Mouse (Mus musculus): ENCODE results near the gene Zp2. TPM values are rescaled to one million over a fixed set of nuclear protein-coding genes. Genes with fewer than 3 reads are reported as not detected.

The Zp2 gene
- total RNA-seq, 2 experiments from 2014 or later = 0.20 to 0.45 TPM

DNA sequence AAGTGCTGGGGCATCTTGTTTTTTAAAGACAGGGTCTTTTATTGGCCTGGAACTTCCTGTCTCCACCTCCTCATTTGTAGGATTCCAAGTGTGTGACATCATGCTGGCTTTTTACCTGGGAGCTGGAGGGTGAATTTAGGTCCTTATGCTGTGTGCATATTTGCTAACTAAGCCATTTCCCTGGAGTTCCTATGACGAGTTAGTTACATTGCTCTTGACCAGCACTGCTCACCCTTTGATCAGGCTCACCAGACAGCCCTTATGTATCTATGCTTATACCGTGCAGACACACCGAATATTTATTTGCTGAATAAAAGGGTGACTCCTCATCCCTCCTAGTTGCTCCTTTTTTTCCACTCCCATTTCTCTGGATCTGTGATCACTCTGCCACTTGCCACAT lies 64.9 kb downstream of the Zp2 start:
- intact Hi-C loops (cut with DNase I) = no loop called here
- no peak for DNase-seq (ENCODE audit: low spot score in 2 of 2)

Other genes with a start within 250 kb of the Zp2 start
- gene Lyrm1, start 249.4 kb downstream of the Zp2 start, total RNA-seq (2021) = 10 to 100 TPM; 10.9 to 12.9 TPM
- gene Dcun1d3, start 249.0 kb downstream of the Zp2 start, total RNA-seq (2021) = 10 to 100 TPM; 24.4 to 27.0 TPM
- gene Dnah3, start 50.0 kb downstream of the Zp2 start, total RNA-seq (2021) = under 1 TPM; 0.07 to 0.15 TPM
- gene Tmem159, start 42.9 kb downstream of the Zp2 start, total RNA-seq (2021) = 10 to 100 TPM; 13.4 to 14.0 TPM
- gene Anks4b, start 28.6 kb upstream of the Zp2 start, total RNA-seq (2021) = under 1 TPM; 0.22 to 0.54 TPM
- 10 to 100 TPM; 74.8 to 88.4 TPM for gene Crym, start 56.8 kb upstream of the Zp2 start, total RNA-seq (2021)
- gene Abca14, start 58.7 kb upstream of the Zp2 start, total RNA-seq (2021) = not detected
- not detected for gene Abca15, start 183.4 kb upstream of the Zp2 start, total RNA-seq (2021)